Mouse (Mus musculus) liver, embryonic 11.5 days (tissue): ENCODE measurements around the gene Frmd4b. TPM values are rescaled to one million over a fixed set of nuclear protein-coding genes. Genes with fewer than 3 reads are reported as not detected.

Experiments
- ATAC-seq: fragments of 200-750 bp; cut with Nextera tagmentation; replicated peaks from 2 replicates; pipeline ENCODE4 v1.8.0; 2017; ENCODE audit warnings: moderate number of reproducible peaks, mild to moderate bottlenecking, moderate TSS enrichment, moderate library complexity; ENCODE audit not compliant: low FRiP score
- DNase-seq: peaks from one replicate; pipeline ENCODE4 v3.0.0-alpha.2; 2017; ENCODE audit warnings: low spot score
- H3K27ac ChIP-seq: fragments of 300-500 bp; sonication (generic); 2 replicates; pipeline ENCODE4 v1.5.1; 2014; ENCODE audit warnings: mild to moderate bottlenecking, low read depth, low read length, control low read depth
- H3K27me3 ChIP-seq: fragments of 300-500 bp; sonication (generic); replicated peaks from 2 replicates; pipeline ENCODE4 v1.6.1; 2014; ENCODE audit warnings: low read length, mixed read lengths; ENCODE audit not compliant: control insufficient read depth, insufficient read depth
- H3K36me3 ChIP-seq: fragments of 300-500 bp; sonication (generic); 2 replicates; pipeline ENCODE4 v1.6.1; 2014; ENCODE audit warnings: mild to moderate bottlenecking, low read length, moderate library complexity, mixed read lengths; ENCODE audit not compliant: control insufficient read depth, insufficient read depth
- H3K4me1 ChIP-seq: fragments of 300-500 bp; sonication (generic); replicated peaks from 2 replicates; pipeline ENCODE4 v1.6.1; 2014; ENCODE audit warnings: low read length, mixed read lengths; ENCODE audit not compliant: control insufficient read depth, insufficient read depth
- H3K4me2 ChIP-seq: fragments of 300-500 bp; sonication (generic); 2 replicates; pipeline ENCODE4 v1.6.1; 2014; ENCODE audit warnings: mild to moderate bottlenecking, control low read depth, moderate library complexity
- H3K4me3 ChIP-seq: fragments of 300-500 bp; sonication (generic); 2 replicates; pipeline ENCODE4 v1.5.1; 2014; ENCODE audit warnings: low read depth, low read length, control low read depth
- H3K9ac ChIP-seq: fragments of 300-500 bp; sonication (generic); 2 replicates; pipeline ENCODE4 v1.6.1; 2014; ENCODE audit warnings: low read depth, low read length, control low read depth
- H3K9me3 ChIP-seq: fragments of 300-500 bp; sonication (generic); 2 replicates; pipeline ENCODE4 v1.6.1; 2016; ENCODE audit warnings: low read length, inconsistent platforms, mixed read lengths; ENCODE audit not compliant: control insufficient read depth
- whole genome bisulfite sequencing: fragments of 180-500 bp; shearing (Covaris S2); extraction: QIAGEN DNeasy Blood & Tissue Kit; methylation state at CpG from one replicate; pipeline ENCODE4 v1.1.7; 2014; 5-methylcytosine and 5-hydroxymethylcytosine counted together
- polyA plus RNA-seq: library from polyadenylated mRNA; unstranded; fragments of >200 nt; fragmentation: Nextera tagmentation; extraction: Ambion mirVana; gene quantifications from 2 replicates; pipeline ENCODE4 v1.2.1, GENCODE M21; 2014

The Frmd4b gene
- polyA plus RNA-seq, 1 experiment from 2014 or later, result 16.6 TPM

GRCm38 (mm10) chr6:97521279-97522038, 95.9 kb downstream of the Frmd4b start:
- peaks cover 6% of the 10 kb centered on the region; the same call in 1 of the 2 replicates for H3K4me1 ChIP-seq
- no peak overlapping the region for H3K4me3 ChIP-seq
- H3K36me3 ChIP-seq, result no peaks in the 10 kb centered on the region
- H3K27me3 ChIP-seq, result no peaks in the 10 kb centered on the region
- no peak for ATAC-seq
- no peak overlapping the region for H3K9ac ChIP-seq
- no peak for DNase-seq
- 59% methylated on average over 13 of the region's 13 CpGs for WGBS
- no peaks in the 10 kb centered on the region for H3K9me3 ChIP-seq
- no peak overlapping the region for H3K4me2 ChIP-seq
- no peak overlapping the region for H3K27ac ChIP-seq

DNA sequence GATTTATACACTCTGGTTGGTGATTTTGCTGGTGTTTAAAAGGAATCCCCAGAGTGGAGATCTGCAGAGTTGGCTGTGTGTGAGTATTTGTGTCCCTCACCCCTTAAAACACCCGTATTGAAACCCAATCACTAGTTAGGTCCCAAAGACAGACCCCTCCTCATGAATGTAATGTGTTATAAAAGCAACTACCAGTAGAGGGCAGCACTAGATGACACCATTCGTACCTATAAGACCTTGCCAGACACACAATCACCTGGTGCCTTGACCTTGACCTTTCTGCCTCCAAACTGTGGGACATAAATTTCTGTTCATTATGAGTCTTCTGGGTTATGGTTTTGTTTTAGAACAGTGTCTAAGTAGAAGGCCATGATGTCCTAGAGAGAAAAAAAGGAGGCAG, 96.8 kb downstream of the Frmd4b start:
- H3K4me1 ChIP-seq, result peaks cover 6% of the 10 kb centered on the region; the same call in 1 of the 2 replicates
- no peak overlapping the region for H3K4me2 ChIP-seq
- no peak overlapping the region for H3K4me3 ChIP-seq
- DNase-seq (no peak), ATAC-seq (no peak)
- H3K9me3 ChIP-seq, result no peaks in the 10 kb centered on the region
- H3K36me3 ChIP-seq, result no peaks in the 10 kb centered on the region
- no peak overlapping the region for H3K9ac ChIP-seq
- H3K27ac ChIP-seq, result no peak overlapping the region
- H3K27me3 ChIP-seq, result no peaks in the 10 kb centered on the region
- 29% methylated on average over 2 of the region's 2 CpGs for WGBS

DNA sequence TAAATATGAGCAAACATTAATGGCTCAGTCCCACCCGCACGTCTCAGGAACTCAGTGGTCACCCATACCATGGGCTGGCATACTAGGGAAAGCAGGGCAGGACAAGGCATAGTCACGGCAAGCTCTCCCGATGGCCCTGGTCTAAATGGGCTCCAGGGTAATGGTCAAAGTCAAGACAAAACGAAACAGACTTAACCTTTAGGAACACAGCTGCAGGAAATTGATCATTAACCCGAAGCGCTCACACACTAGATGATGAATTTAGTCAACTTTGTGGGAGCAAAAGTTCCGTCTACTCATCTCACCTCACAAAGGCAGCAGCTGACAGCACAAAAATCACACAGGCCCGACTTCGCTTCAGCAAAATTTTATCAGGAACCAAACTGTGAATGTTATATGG, 97.8 kb downstream of the Frmd4b start:
- Histone ChIP-seq H3K9me3 (no peaks in the 10 kb centered on the region), H3K27ac (no peak overlapping the region), H3K36me3 (no peaks in the 10 kb centered on the region), H3K4me3 (no peak overlapping the region), H3K9ac (no peak overlapping the region), H3K4me1 (peaks cover 6% of the 10 kb centered on the region; the same call in 1 of the 2 replicates), H3K27me3 (no peaks in the 10 kb centered on the region), H3K4me2 (no peak overlapping the region)
- ATAC-seq (no peak), DNase-seq (no peak)
- WGBS, result 77% methylated on average over 10 of the region's 10 CpGs

GRCm38 (mm10) chr6:97518467-97518866, 98.9 kb downstream of the Frmd4b start:
- WGBS, result 18% methylated on average over 2 of the region's 2 CpGs
- ATAC-seq, result 0 out of 2 replicates have a peak, but pooled peaks have one; percentile 28
- Histone ChIP-seq H3K4me2 (no peak overlapping the region), H3K4me3 (no peak overlapping the region), H3K4me1 (peaks cover 6% of the 10 kb centered on the region; the same call in 1 of the 2 replicates), H3K9ac (no peak overlapping the region), H3K9me3 (no peaks in the 10 kb centered on the region), H3K27me3 (no peaks in the 10 kb centered on the region), H3K27ac (no peak overlapping the region), H3K36me3 (no peaks in the 10 kb centered on the region)
- no peak for DNase-seq

- Histone ChIP-seq H3K4me2 (peak overlapping the region; percentile 9; the same call in 1 of the 2 replicates), H3K4me3 (no peak overlapping the region), H3K36me3 (no peaks in the 10 kb centered on the region), H3K9me3 (no peaks in the 10 kb centered on the region), H3K27me3 (no peaks in the 10 kb centered on the region), H3K27ac (no peak overlapping the region), H3K4me1 (peaks cover 6% of the 10 kb centered on the region; the same call in 1 of the 2 replicates), H3K9ac (no peak overlapping the region)
- DNase-seq (no peak), ATAC-seq (no peak)
- WGBS, result 41% methylated on average over 12 of the region's 12 CpGs
Measured at GRCm38 (mm10) chr6:97517616-97518235, 99.6 kb downstream of the Frmd4b start.

- ATAC-seq, result no peak
- H3K4me3 ChIP-seq, result no peak overlapping the region
- no peak overlapping the region for H3K27ac ChIP-seq
- no peak overlapping the region for H3K4me2 ChIP-seq
- WGBS, result 82% methylated on average over 5 of the region's 5 CpGs
- H3K4me1 ChIP-seq, result peaks cover 6% of the 10 kb centered on the region; the same call in 1 of the 2 replicates
- DNase-seq, result no peak
- H3K27me3 ChIP-seq, result no peaks in the 10 kb centered on the region
- no peaks in the 10 kb centered on the region for H3K36me3 ChIP-seq
- no peaks in the 10 kb centered on the region for H3K9me3 ChIP-seq
- no peak overlapping the region for H3K9ac ChIP-seq
Measured at GRCm38 (mm10) chr6:97516941-97517340, 100.4 kb downstream of the Frmd4b start.

DNA sequence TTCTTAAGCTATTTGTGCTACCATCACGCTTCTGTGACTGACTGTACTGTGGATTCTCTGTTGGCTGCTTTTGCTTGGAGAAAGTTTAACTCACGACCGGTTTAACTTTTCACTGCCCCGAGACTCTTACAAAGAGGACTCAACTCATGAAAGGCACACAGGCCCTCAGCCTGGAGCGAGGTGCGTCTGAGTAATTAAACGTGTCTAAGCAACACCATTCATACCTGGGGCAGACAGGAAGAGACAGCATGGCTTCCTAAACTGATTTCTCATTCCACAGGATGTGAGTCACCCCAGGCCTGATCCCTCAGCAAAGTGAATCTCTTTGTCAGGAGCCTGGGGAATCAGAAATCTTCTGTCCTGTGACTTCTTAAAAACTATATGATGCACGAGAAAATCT, 106.6 kb downstream of the Frmd4b start:
- WGBS, result 53% methylated on average over 8 of the region's 8 CpGs
- Histone ChIP-seq H3K9me3 (no peaks in the 10 kb centered on the region), H3K36me3 (no peaks in the 10 kb centered on the region), H3K4me1 (no peaks in the 10 kb centered on the region), H3K27me3 (no peaks in the 10 kb centered on the region), H3K4me2 (no peak overlapping the region), H3K9ac (no peak overlapping the region), H3K4me3 (no peak overlapping the region), H3K27ac (no peak overlapping the region)
- ATAC-seq (no peak), DNase-seq (no peak)

DNA sequence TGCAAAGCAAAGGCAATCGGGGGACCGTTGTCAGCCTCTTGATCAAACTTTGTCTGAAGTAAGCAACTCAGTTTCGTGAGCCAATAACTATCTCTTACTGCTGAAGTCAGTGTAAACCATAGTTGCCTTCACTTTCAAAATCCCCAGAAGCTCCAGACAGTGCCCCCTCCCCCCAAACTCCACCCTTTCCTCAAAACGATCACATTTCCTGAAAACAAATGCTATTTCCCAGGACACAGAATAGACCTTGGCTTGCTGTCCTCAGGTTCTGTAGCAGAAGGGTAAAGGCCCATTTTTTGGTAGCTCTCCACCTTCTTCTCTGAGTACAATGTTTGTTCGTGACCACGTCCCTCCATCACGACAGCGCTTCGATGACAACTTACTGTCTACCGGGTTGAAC, 107.9 kb downstream of the Frmd4b start:
- 84% methylated on average over 10 of the region's 10 CpGs for WGBS
- H3K27ac ChIP-seq, result no peak overlapping the region
- no peak overlapping the region for H3K4me2 ChIP-seq
- H3K36me3 ChIP-seq, result no peaks in the 10 kb centered on the region
- no peak overlapping the region for H3K4me3 ChIP-seq
- no peaks in the 10 kb centered on the region for H3K9me3 ChIP-seq
- H3K27me3 ChIP-seq, result no peaks in the 10 kb centered on the region
- ATAC-seq (no peak), DNase-seq (no peak)
- H3K9ac ChIP-seq, result no peak overlapping the region
- H3K4me1 ChIP-seq, result no peaks in the 10 kb centered on the region

DNA sequence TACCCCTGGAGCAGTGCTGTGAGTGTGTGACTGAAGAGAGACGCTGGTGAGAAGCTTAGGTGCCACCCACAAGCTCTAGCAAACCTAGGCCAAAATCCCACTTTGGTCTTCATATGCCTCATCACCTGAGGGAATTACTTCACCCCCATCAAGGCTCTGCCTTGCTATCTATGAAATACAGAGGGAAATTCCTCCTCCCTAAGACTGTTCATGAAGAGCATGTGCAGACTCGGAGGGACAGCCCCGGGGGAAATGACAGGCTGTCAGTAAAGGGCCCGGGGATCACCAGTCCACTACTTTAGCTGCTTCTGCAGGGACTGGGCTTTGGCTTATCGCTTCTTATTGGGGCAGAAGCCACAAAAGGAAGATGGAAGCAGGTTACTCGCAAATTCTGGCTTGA, 108.9 kb downstream of the Frmd4b start:
- no peaks in the 10 kb centered on the region for H3K4me1 ChIP-seq
- no peak for ATAC-seq
- no peaks in the 10 kb centered on the region for H3K9me3 ChIP-seq
- H3K4me3 ChIP-seq, result no peak overlapping the region
- no peak overlapping the region for H3K27ac ChIP-seq
- 63% methylated on average over 6 of the region's 6 CpGs for WGBS
- no peak for DNase-seq
- H3K4me2 ChIP-seq, result no peak overlapping the region
- H3K36me3 ChIP-seq, result no peaks in the 10 kb centered on the region
- no peaks in the 10 kb centered on the region for H3K27me3 ChIP-seq
- no peak overlapping the region for H3K9ac ChIP-seq
